Mouse (Mus musculus) ES-E14 (cell line): ENCODE data around the gene Nsun7.

ENCODE experiments used
- HCFC1 ChIP-seq: IDR thresholded peaks from 2 replicates; pipeline ENCODE4 v1.6.1; 2012; ENCODE audit warnings: low read length, inconsistent platforms, borderline replicate concordance; ENCODE audit not compliant: insufficient read depth
- ZC3H11A ChIP-seq: IDR thresholded peaks from 2 replicates; pipeline ENCODE4 v1.6.1; 2012; ENCODE audit warnings: low read depth, mild to moderate bottlenecking, inconsistent platforms, low read length, borderline replicate concordance

GRCm38 (mm10) chr5:66323603-66324002 lies 63.9 kb downstream of the Nsun7 start:
- TF ChIP-seq HCFC1: no peak
- TF ChIP-seq ZC3H11A: no peak
